Mouse (Mus musculus) bone marrow, adult 2 months (tissue): ENCODE results near the gene Gsap.

Source experiments
- CTCF ChIP-seq: fragments of 200-500 bp; IDR thresholded peaks from 2 replicates; pipeline ENCODE4 v1.5.1; 2011; ENCODE audit warnings: low read length, control low read depth; ENCODE audit not compliant: control insufficient read depth, insufficient read depth
- POLR2A ChIP-seq: fragments of 200-500 bp; IDR thresholded peaks from 2 replicates; pipeline ENCODE4 v1.6.1; 2011; ENCODE audit warnings: low read depth, mild to moderate bottlenecking, control low read depth, low read length, borderline replicate concordance; ENCODE audit not compliant: control insufficient read depth

GRCm38 (mm10) chr5:21169346-21169745, 16.7 kb upstream of the Gsap start:
- no peak for TF ChIP-seq POLR2A
- no peak for TF ChIP-seq CTCF
